Mouse (Mus musculus) T-helper 17 cell (primary cell): Measurements from ENCODE around the gene Cpa3.

Source experiments
- in situ Hi-C, 2 experiments: fragments of 300-600 bp; cut with MboI, MseI; formaldehyde crosslinking; loops; 1 replicate in 1 of 2; 2 replicates in 1 of 2; pipeline ENCODE4 v1.15.1; 2025; ENCODE audit warnings: high pct_unique_total_duplicates in 2 of 2

The Cpa3 gene

DNA sequence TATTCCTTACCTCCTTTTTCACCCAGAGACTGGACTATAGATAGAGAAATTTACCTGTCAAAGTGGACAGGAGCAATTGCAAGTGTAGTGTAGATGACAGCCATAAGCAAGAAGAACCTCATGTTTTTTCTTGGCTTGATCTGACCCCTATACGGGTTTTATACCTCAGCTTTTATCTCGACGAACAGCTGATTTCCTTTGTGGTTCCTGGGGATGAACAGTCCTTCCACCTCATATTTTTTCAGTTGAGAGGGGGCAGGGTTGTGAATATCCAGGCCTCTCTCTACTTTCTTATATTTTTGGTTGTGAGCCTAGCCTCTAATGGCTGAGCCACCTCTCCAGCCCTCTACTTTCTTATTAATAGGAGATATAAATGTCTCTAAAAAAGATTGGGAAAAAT is at the start of gene Cpa3:
Gene Cpa3, minus strand, starts transcription at position 132 of the 400 bp plus-strand sequence.
- in situ Hi-C loops, result loop anchor here in 1 of 2 experiments (25.0 kb wide), 1 partner anchor 270 kb away; no protein-coding TSS in a partner anchor

DNA sequence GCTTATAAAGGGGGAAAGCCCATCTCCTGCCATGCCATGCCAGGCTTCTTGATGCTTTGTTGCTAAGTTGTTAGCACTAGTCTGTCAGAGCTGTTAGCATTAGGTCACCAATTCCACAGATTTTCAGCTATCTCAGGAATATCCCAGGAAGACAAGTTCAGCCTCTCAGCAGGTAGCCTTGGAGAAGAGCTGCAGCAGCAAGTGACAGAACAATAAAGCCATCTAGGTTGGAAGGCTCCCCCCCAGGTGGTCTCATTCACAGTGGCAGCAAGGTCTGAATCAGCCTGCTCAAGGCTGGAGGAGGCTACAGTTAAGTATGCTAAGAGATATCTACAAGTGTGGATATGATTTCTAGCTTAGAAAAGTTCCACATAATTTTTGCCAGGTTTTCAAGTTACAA is 49.4 kb upstream of the Cpa3 start:
- in situ Hi-C loops, result no loop called here

DNA sequence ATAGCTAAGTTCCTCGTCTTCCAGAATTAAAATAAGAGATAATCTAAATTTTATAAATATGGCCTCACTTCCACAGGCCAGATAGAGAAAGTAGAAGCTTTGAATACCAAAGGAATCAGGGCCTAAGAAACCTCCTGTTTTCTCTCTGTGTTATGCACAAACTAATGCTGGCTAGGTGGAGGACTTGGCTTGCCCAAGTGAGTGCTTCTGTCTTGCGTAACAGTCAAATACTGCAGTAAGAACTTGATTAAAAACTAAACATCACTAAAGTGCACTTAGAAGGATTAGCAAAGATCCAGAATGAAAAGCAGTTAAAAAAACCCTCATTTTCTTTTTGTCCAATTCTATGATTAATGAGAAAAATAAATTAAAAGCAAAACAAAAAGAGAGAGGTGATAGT is 46.8 kb upstream of the Cpa3 start:
- in situ Hi-C loops, result no loop called here

GRCm38 (mm10) chr3:20281796-20282195 is 39.8 kb upstream of the Cpa3 start:
- in situ Hi-C loops, result no loop called here

GRCm38 (mm10) chr3:20275633-20276032 is 33.7 kb upstream of the Cpa3 start, which contains the start of gene Cpb1:
TSS of gene Cpb1 (minus strand) at chr3:20275733.
- in situ Hi-C loops, result no loop called here

- in situ Hi-C loops, result no loop called here
Measured at GRCm38 (mm10) chr3:20254566-20255479, 12.8 kb upstream of the Cpa3 start.

DNA sequence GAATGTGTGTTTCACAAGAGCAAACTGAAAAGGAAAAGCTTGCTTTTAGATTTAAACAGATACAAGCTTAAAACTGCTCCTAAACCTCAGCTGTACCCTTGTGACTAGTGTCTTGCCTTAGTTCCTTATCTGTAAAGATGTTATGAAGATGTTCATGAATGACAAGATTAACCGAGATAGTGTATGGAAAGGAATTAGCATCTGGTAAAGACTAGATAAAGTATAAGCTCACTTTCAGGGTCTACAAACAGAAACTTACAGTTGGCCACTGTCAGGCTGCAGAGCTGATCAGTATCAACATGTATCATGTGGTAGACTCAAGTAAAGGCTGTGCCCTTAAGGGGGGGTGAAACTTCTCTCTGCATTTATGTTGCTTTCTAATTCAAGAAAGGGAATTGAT is 1.9 kb upstream of the Cpa3 start:
- in situ Hi-C loops, result loop anchor here in 1 of 2 experiments (25.0 kb wide), 1 partner anchor 268 kb away; no protein-coding TSS in a partner anchor

DNA sequence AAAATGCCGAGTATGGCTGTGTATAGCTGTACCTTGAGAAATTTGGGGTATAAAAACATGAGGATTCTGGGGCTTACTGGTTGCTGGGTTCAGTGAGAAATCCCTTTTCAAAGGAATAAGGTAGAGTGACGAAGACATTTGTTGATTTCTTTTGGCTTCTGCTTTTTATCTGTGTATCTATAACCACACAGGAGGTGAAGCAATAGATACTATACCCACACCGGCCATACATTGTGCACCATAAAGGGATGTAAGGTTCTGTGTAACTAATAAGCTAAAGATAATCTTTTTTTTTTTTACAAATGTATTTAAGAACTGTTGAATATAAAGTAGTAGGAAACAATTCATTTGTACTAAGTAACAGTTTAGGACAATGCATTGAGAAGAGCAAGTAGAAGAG is 2.2 kb downstream of the Cpa3 start:
- in situ Hi-C loops, result loop anchor here (10.0 to 25.0 kb wide), 2 partner anchors 273 to 685 kb away; no protein-coding TSS in a partner anchor

- in situ Hi-C loops, result loop anchor here (10.0 to 25.0 kb wide), 2 partner anchors 275 to 682 kb away; no protein-coding TSS in a partner anchor
Measured at GRCm38 (mm10) chr3:20236965-20237364, 5.0 kb downstream of the Cpa3 start.

GRCm38 (mm10) chr3:20229027-20229426 is 13.0 kb downstream of the Cpa3 start:
- in situ Hi-C loops, result loop anchor here in 1 of 2 experiments (25.0 kb wide), 1 partner anchor 283 kb away; no protein-coding TSS in a partner anchor

DNA sequence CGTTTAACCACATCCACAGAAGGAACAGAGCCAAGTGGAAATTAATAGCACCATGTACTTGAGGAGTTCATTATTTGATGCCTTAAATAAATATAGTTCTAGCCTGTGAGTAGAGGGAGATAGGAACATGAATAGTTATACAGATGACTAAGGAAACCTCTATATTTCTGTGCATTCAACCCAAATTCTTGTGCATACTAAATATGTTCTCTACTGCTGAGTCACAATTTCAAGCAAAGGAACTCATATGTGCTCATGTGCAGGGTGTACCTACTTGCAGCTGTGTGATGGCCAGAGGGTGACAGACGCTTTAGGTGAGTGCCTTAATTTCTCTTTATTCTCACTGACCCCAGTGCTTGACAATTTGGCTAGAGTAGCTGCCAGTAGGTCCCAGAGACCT is 16.6 kb downstream of the Cpa3 start:
- in situ Hi-C loops, result loop anchor here in 1 of 2 experiments (25.0 kb wide), 1 partner anchor 287 kb away; no protein-coding TSS in a partner anchor

DNA sequence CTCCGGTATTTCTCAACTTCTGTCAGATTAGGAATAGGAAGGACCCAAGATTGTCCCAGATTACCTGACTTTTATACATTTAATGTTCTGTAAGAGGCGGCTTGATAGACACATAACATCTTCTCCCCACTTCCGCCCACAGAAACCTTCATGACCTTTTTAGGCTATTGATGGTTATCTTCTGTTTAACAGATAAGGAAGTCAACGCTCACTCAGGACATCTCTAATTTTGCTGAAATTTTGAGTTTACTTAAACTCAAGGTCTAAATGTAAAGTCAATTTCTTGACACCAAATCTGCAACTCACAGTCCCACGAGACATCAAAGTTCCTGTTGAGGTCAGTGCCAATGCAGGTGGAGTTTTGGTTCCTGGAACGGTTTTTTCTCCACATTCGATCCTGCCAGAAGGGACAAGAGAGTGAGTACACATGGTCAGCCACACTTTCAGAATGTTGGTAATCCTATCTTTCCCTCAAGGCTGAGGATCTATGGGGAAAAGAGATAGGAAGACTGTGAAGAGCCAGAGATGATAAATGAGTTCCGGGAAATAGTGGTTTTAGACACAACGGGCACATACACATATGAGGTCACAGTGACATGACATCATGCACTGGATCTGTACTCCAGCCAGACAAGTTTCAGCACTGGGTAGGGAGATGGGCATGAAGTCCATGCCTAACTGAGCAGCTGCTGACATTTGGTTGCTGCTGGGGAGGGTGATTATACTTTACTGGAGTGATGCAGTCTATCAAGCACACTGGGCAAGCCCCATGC is 18.9 kb downstream of the Cpa3 start:
- in situ Hi-C loops, result no loop called here

DNA sequence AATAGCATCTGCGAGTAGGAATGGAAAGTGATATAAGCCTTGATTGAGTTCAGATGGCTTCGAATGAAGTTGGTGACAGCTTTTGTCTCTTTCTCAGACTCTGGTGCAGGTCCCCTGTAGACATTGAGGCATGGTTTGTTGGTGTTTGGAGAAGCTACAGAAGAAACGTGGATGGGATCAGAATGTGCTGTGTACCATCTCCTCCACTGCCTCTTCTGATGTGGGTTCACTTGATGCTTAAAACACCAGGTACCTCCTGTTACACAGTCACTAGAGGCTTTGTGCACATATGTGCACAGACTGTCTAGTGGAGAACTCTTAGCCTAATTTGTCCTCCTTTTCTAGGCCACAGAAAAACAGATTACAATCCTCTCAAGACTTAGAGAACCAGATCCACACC is 19.8 kb downstream of the Cpa3 start:
- in situ Hi-C loops, result no loop called here

GRCm38 (mm10) chr3:20198869-20199268 is 43.1 kb downstream of the Cpa3 start:
- in situ Hi-C loops, result loop anchor here in 1 of 2 experiments (5.0 kb wide), 1 partner anchor 302 kb away; no protein-coding TSS in a partner anchor

DNA sequence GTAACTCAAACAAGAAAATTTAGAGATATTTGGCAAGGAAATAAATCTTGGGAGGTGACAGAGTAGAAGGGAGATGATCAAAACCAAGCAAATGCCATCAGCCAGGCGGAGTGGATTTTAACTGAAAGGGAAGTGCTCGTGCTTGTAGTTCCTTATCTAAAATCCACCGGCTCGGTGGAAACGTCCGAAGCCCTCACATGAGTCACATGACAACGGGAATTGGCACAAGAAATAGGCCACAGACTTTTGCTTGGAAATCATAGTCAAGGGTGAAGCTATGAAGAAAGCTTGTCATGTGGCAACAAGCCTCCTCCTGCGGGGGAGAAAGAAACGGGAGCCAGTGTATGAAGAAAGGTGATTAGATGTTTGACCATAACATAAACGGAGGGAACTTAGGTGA is 44.1 kb downstream of the Cpa3 start:
- in situ Hi-C loops, result loop anchor here in 1 of 2 experiments (5.0 kb wide), 1 partner anchor 301 kb away; no protein-coding TSS in a partner anchor

- in situ Hi-C loops, result no loop called here
Measured at GRCm38 (mm10) chr3:20188976-20189675, 52.9 kb downstream of the Cpa3 start.

GRCm38 (mm10) chr3:20172394-20172793 is 69.6 kb downstream of the Cpa3 start:
- in situ Hi-C loops, result no loop called here

- in situ Hi-C loops, result no loop called here
Measured at GRCm38 (mm10) chr3:20167487-20167886, 74.5 kb downstream of the Cpa3 start.
